31 mouse cellular contexts compared by ENCODE assay signal in genomic region chr9:25072666-25073065, GRCm38 (mm10). TPM values are rescaled to one million over a fixed set of nuclear protein-coding genes. Genes with fewer than 3 reads are reported as not detected.
A peak's percentile ranks its signal among the peaks of the same experiment; 100 is the strongest.
DNase-seq lines count a peak whose midpoint lies in the region; ATAC-seq and TF ChIP-seq lines count a peak whose summit lies in the region.
"Had no signal": no experiment of that assay in that cellular context is flagged by ENCODE, and none has a peak within 500 bp of the region (broad histone marks: within the 10 kb centered on the region; RNA-seq: fewer than 3 reads in every experiment).

No protein-coding gene starts in this region.

- ATAC-seq in liver, embryonic 12.5 days, result no peak
- ATAC-seq: CD4-positive, CD25-positive, alpha-beta regulatory T cell, adult 4 months; forebrain, embryonic 14.5 days; forebrain, embryonic 16.5 days had no signal

- in situ Hi-C loops in ES-E14 (cut with MboI; ENCODE audit: low sequenced_read_pairs in 2 of 2, unreplicated experiment in 2 of 2), result no loop called here

- no peaks in the 10 kb centered on the region for H3K9me3 ChIP-seq in ES-E14 (ENCODE audit: control insufficient read depth, insufficient read depth, low read depth, low read length)
- H3K9me3 ChIP-seq in liver, embryonic 12.5 days (replicated peaks), result no peaks in the 10 kb centered on the region
- H3K9me3 ChIP-seq: embryonic facial prominence, embryonic 13.5 days; embryonic facial prominence, embryonic 15.5 days; forebrain, embryonic 10.5 days; forebrain, embryonic 12.5 days had no signal

- WGBS in liver, embryonic 12.5 days (ENCODE audit: insufficient replicate concordance), result 59% methylated on average over 1 of the region's 1 CpGs
- WGBS in kidney, adult 2 months, result 86% methylated on average over 1 of the region's 1 CpGs

- H3K4me3 ChIP-seq in ES-E14 (ENCODE audit: insufficient read depth in 1 of 2, low read depth in 1 of 2, low read length in 2 of 2, poor library complexity in 1 of 2, severe bottlenecking in 1 of 2), result no peak overlapping the region
- no peak overlapping the region for H3K4me3 ChIP-seq in liver, embryonic 12.5 days
- H3K4me3 ChIP-seq in kidney, adult 2 months (ENCODE audit: insufficient read depth, low read depth, low read length), result no peak overlapping the region
- H3K4me3 ChIP-seq: embryonic facial prominence, embryonic 13.5 days; embryonic facial prominence, embryonic 15.5 days; erythroblast, embryonic 14.5 days; forebrain, embryonic 10.5 days; forebrain, embryonic 12.5 days had no signal

- no peaks in the 10 kb centered on the region for H3K36me3 ChIP-seq in ES-E14 (ENCODE audit: control insufficient read depth, insufficient read depth, low read length, poor library complexity, severe bottlenecking)
- H3K36me3 ChIP-seq in liver, embryonic 12.5 days, result no peaks in the 10 kb centered on the region
- H3K36me3 ChIP-seq in kidney, adult 2 months (ENCODE audit: control insufficient read depth, insufficient read depth, low read length), result no peaks in the 10 kb centered on the region
- H3K36me3 ChIP-seq: embryonic facial prominence, embryonic 13.5 days; embryonic facial prominence, embryonic 15.5 days; forebrain, embryonic 10.5 days; forebrain, embryonic 12.5 days had no signal

- no peak overlapping the region for H3K27ac ChIP-seq in ES-E14 (ENCODE audit: insufficient read depth, low read depth, low read length, poor library complexity, severe bottlenecking)
- H3K27ac ChIP-seq in liver, embryonic 12.5 days, result no peak overlapping the region
- H3K27ac ChIP-seq in kidney, adult 2 months (ENCODE audit: insufficient read depth, low read depth, low read length), result no peak overlapping the region
- H3K27ac ChIP-seq: embryonic facial prominence, embryonic 13.5 days; embryonic facial prominence, embryonic 15.5 days; forebrain, embryonic 10.5 days; forebrain, embryonic 12.5 days had no signal

- no peaks in the 10 kb centered on the region for H3K4me1 ChIP-seq in ES-E14 (ENCODE audit: control insufficient read depth in 2 of 2, insufficient read depth in 2 of 2, low read length in 2 of 2, poor library complexity in 1 of 2)
- H3K4me1 ChIP-seq in liver, embryonic 12.5 days, result no peaks in the 10 kb centered on the region
- H3K4me1 ChIP-seq in kidney, adult 2 months (ENCODE audit: control insufficient read depth, insufficient read depth, low read length), result no peaks in the 10 kb centered on the region
- H3K4me1 ChIP-seq: embryonic facial prominence, embryonic 13.5 days; embryonic facial prominence, embryonic 15.5 days; forebrain, embryonic 10.5 days; forebrain, embryonic 12.5 days had no signal

- no peaks in the 10 kb centered on the region for H3K27me3 ChIP-seq in liver, embryonic 12.5 days (replicated peaks)
- H3K27me3 ChIP-seq in kidney, adult 2 months (replicated peaks; ENCODE audit: control insufficient read depth, insufficient read depth, low read length), result no peaks in the 10 kb centered on the region
- H3K27me3 ChIP-seq: embryonic facial prominence, embryonic 13.5 days; embryonic facial prominence, embryonic 15.5 days; forebrain, embryonic 12.5 days had no signal

- no peak overlapping the region for H3K9ac ChIP-seq in ES-E14 (ENCODE audit: insufficient read depth, low read depth, low read length, poor library complexity, severe bottlenecking)
- no peak overlapping the region for H3K9ac ChIP-seq in liver, embryonic 12.5 days
- H3K9ac ChIP-seq: embryonic facial prominence, embryonic 13.5 days; embryonic facial prominence, embryonic 15.5 days; forebrain, embryonic 12.5 days had no signal

- H3K4me2 ChIP-seq in liver, embryonic 12.5 days, result no peak overlapping the region
- H3K4me2 ChIP-seq: embryonic facial prominence, embryonic 13.5 days; embryonic facial prominence, embryonic 15.5 days; forebrain, embryonic 12.5 days had no signal

- peak; percentile 55 for DNase-seq in heart, adult 11 months
- no peak for DNase-seq in heart, adult 9 months (ENCODE audit: low spot score in 2 of 2)
- DNase-seq in ES-E14 (ENCODE audit: low read depth, low spot score) (peak; percentile 11), ZHBTc4 (ENCODE audit: low read depth, low spot score) (peak; percentile 42)
- no peak for DNase-seq in kidney, adult 2 months
- DNase-seq: adrenal gland, adult 2 months; adrenal gland, postnatal 10 days; adrenal gland, postnatal 25 days; B cell, adult 2 months; cerebellum, adult 11 months; cerebellum, adult 18-20 months; cerebellum, adult 8-10 months; cerebellum, adult 9-11 months; cerebellum, postnatal 14 days; cerebellum, postnatal 36 days; embryo, embryonic 11 days had no signal

- TF ChIP-seq CTCF in kidney, adult 2 months (conservative IDR thresholded peaks at IDR 0.05; ENCODE audit: insufficient read depth, insufficient read length, low read depth, low read length), result no peak

- no peak for TF ChIP-seq POLR2A in kidney, adult 2 months (IDR thresholded peaks at IDR 0.05; ENCODE audit: low read depth, low read length)

TF ChIP-seq in ES-E14, 5 proteins besides CTCF, POLR2A, EP300 and RAD21:
- TF ChIP-seq MAFK (IDR thresholded peaks at IDR 0.05; ENCODE audit: insufficient read depth, low read depth, low read length) (no peak), CHD2 (IDR thresholded peaks at IDR 0.05; ENCODE audit: low read depth, low read length) (no peak), ZC3H11A (IDR thresholded peaks at IDR 0.05; ENCODE audit: borderline replicate concordance, low read depth, low read length) (no peak), ZNF384 (IDR thresholded peaks at IDR 0.05; ENCODE audit: low read depth, low read length) (no peak), HCFC1 (IDR thresholded peaks at IDR 0.05; ENCODE audit: borderline replicate concordance, insufficient read depth, low read length) (no peak)

RNA-seq across cellular contexts. Expression of gene Gm10181, which starts 16.6 kb away (rescaled TPM):
- not detected in 2 replicates for total RNA-seq in ES-E14 (2012; rRNA removed)
- polyA plus RNA-seq in liver, embryonic 12.5 days (2016; fragmentation: Nextera tagmentation; extraction: Ambion mirVana), result not detected in 2 replicates
- not detected in 2 replicates for polyA plus RNA-seq in kidney, adult 2 months (2012; rRNA removed)
- total RNA-seq: adrenal gland, adult 2 months; adrenal gland, postnatal 10 days; adrenal gland, postnatal 25 days; adrenal gland, postnatal 4 days; common myeloid progenitor, adult 5-6 weeks; MEL had no signal
- polyA plus RNA-seq: adrenal gland, adult 2 months; brain, embryonic 14.5 days; CD4-positive, CD25-positive, alpha-beta regulatory T cell, adult 4 months; embryonic facial prominence, embryonic 11.5 days; embryonic facial prominence, embryonic 13.5 days; embryonic facial prominence, embryonic 15.5 days; erythroblast, embryonic 14.5 days; forebrain, embryonic 10.5 days; forebrain, embryonic 12.5 days; forebrain, embryonic 14.5 days; forebrain, embryonic 16.5 days; frontal cortex, adult 2 months had no signal

Comparison
In these comparisons a context has a peak if more than half of its experiments do, and no peak if none do; other contexts are left out.
1. DNase-seq: peak in heart, adult 11 months (single experiment), ES-E14 (single experiment) and ZHBTc4 (single experiment); none in heart, adult 9 months (0 of 2) and kidney, adult 2 months (single experiment).